Mouse (Mus musculus) stomach, embryonic 14.5 days (tissue): ENCODE results near the gene Trim31. TPM values are rescaled to one million over a fixed set of nuclear protein-coding genes. Genes with fewer than 3 reads are reported as not detected.

Source experiments
- ATAC-seq: fragments of 200-750 bp; cut with Nextera tagmentation; 2 replicates; pipeline ENCODE4 v1.8.0; 2017; ENCODE audit warnings: low read depth, moderate TSS enrichment; ENCODE audit not compliant: insufficient number of reproducible peaks, insufficient read depth, low FRiP score
- H3K27ac ChIP-seq: fragments of 300-500 bp; sonication (generic); 2 replicates; pipeline ENCODE4 v1.5.1; 2014; ENCODE audit warnings: mild to moderate bottlenecking, low read length, moderate library complexity, mixed read lengths
- H3K27me3 ChIP-seq: fragments of 300-500 bp; sonication (generic); 2 replicates; pipeline ENCODE4 v1.6.1; 2014; ENCODE audit warnings: low read length, control low read depth, mixed read lengths; ENCODE audit not compliant: control insufficient read depth, insufficient read depth
- H3K36me3 ChIP-seq: fragments of 300-500 bp; sonication (generic); 2 replicates; pipeline ENCODE4 v1.6.1; 2014; ENCODE audit warnings: mild to moderate bottlenecking, control low read depth, low read length, moderate library complexity, mixed read lengths; ENCODE audit not compliant: control insufficient read depth, insufficient read depth
- H3K4me1 ChIP-seq: fragments of 300-500 bp; sonication (generic); 2 replicates; pipeline ENCODE4 v1.6.1; 2014; ENCODE audit warnings: low read length, control low read depth, mixed read lengths; ENCODE audit not compliant: control insufficient read depth, insufficient read depth
- H3K4me2 ChIP-seq: fragments of 300-500 bp; sonication (generic); replicated peaks from 2 replicates; pipeline ENCODE4 v1.6.1; 2014; ENCODE audit warnings: low read depth, low read length, control low read depth
- H3K4me3 ChIP-seq: fragments of 300-500 bp; sonication (generic); 2 replicates; pipeline ENCODE4 v1.5.1; 2014; ENCODE audit warnings: low read depth, low read length, control low read depth
- H3K9ac ChIP-seq: fragments of 300-500 bp; sonication (generic); replicated peaks from 2 replicates; pipeline ENCODE4 v1.6.1; 2014; ENCODE audit warnings: low read depth, mild to moderate bottlenecking, control low read depth, low read length, moderate library complexity, mixed read lengths
- H3K9me3 ChIP-seq: fragments of 300-500 bp; sonication (generic); 2 replicates; pipeline ENCODE4 v1.6.1; 2016; ENCODE audit warnings: low read depth, low read length, control low read depth; ENCODE audit not compliant: control insufficient read depth
- WGBS: fragments of 180-500 bp; shearing (Covaris S2); extraction: QIAGEN DNeasy Blood & Tissue Kit; methylation state at CpG from one replicate; pipeline ENCODE4 v1.1.7; 2014; 5-methylcytosine and 5-hydroxymethylcytosine counted together
- polyA plus RNA-seq: library from polyadenylated mRNA; unstranded; fragments of >200 nt; fragmentation: Nextera tagmentation; extraction: Ambion mirVana; gene quantifications from 2 replicates; pipeline ENCODE4 v1.2.1, GENCODE M21; 2014

Trim31 gene
- polyA plus RNA-seq, 1 experiment from 2014 or later: 1.3 TPM

DNA sequence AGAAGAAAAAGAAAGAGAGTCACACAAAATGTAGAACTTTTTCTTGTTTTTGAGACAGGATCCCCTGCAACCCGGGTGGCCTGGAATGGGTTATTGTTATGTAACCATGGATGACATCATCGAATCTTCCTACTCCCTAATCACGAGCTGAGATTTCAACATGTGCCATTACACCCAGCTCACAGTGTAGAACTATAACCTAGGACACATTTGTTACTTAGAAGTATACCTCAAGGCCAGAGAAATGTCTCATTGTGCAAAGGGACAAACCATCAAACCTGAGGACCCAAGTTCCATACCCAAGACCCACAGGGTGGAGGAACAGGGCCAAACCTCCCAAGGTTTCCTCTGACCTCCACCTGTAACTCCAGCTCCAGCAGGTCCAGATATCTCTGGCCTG, 5.7 kb downstream of the Trim31 start:
- Histone ChIP-seq H3K9ac (no peak overlapping the region), H3K36me3 (no peaks in the 10 kb centered on the region), H3K4me1 (no peaks in the 10 kb centered on the region), H3K27ac (no peak overlapping the region), H3K4me2 (no peak overlapping the region), H3K9me3 (no peaks in the 10 kb centered on the region), H3K4me3 (no peak overlapping the region), H3K27me3 (no peaks in the 10 kb centered on the region)
- 71% methylated on average over 3 of the region's 3 CpGs for WGBS
- no peak for ATAC-seq

GRCm38 (mm10) chr17:36908235-36908634, 10.3 kb downstream of the Trim31 start:
- Histone ChIP-seq H3K27ac (no peak overlapping the region), H3K4me2 (no peak overlapping the region), H3K4me3 (no peak overlapping the region), H3K4me1 (no peaks in the 10 kb centered on the region), H3K9ac (no peak overlapping the region), H3K9me3 (no peaks in the 10 kb centered on the region), H3K36me3 (no peaks in the 10 kb centered on the region), H3K27me3 (no peaks in the 10 kb centered on the region)
- WGBS: 56% methylated on average over 1 of the region's 1 CpGs
- ATAC-seq: peak; percentile 65; the same call in 1 of the 2 replicates

DNA sequence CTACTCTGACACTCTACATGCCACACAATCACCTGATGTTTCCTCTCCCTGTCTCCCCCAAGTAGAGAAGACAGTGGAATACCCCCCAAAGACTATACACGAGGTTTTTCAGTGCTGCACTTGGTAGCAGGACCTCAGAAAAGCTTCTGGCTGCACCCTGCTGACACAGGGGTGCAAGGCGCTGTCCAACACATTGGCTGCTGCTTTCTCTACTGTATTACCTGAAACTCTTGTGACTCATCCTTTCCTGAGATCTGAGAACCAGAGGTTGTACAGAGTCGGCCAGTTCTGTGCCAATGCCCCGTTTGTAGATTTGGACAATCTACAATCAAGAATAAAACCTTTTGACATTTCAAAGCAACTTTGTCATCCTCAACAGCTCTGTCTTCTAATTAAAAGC, 11.9 kb downstream of the Trim31 start:
- Histone ChIP-seq H3K4me1 (no peaks in the 10 kb centered on the region), H3K9me3 (no peaks in the 10 kb centered on the region), H3K4me3 (no peak overlapping the region), H3K27ac (no peak overlapping the region), H3K27me3 (no peaks in the 10 kb centered on the region), H3K9ac (no peak overlapping the region), H3K36me3 (no peaks in the 10 kb centered on the region), H3K4me2 (no peak overlapping the region)
- no peak for ATAC-seq
- 55% methylated on average over 4 of the region's 4 CpGs for WGBS

- Histone ChIP-seq H3K27ac (no peak overlapping the region), H3K9ac (no peak overlapping the region), H3K4me1 (no peaks in the 10 kb centered on the region), H3K36me3 (no peaks in the 10 kb centered on the region), H3K9me3 (no peaks in the 10 kb centered on the region), H3K4me2 (no peak overlapping the region), H3K27me3 (no peaks in the 10 kb centered on the region), H3K4me3 (no peak overlapping the region)
- 56% methylated on average over 2 of the region's 2 CpGs for WGBS
- no peak for ATAC-seq
These were observed 14.1 kb downstream of the Trim31 start for GRCm38 (mm10) chr17:36912031-36912430.

- H3K9ac ChIP-seq: no peak overlapping the region
- ATAC-seq: no peak
- H3K27ac ChIP-seq: no peak overlapping the region
- H3K27me3 ChIP-seq: no peaks in the 10 kb centered on the region
- H3K4me2 ChIP-seq: no peak overlapping the region
- no peak overlapping the region for H3K4me3 ChIP-seq
- no peaks in the 10 kb centered on the region for H3K36me3 ChIP-seq
- H3K9me3 ChIP-seq: no peaks in the 10 kb centered on the region
- H3K4me1 ChIP-seq: no peaks in the 10 kb centered on the region
- WGBS: 21% methylated on average over 2 of the region's 2 CpGs
These were observed 16.2 kb downstream of the Trim31 start for GRCm38 (mm10) chr17:36914108-36914507.

GRCm38 (mm10) chr17:36915076-36915475, 17.2 kb downstream of the Trim31 start:
- H3K27ac ChIP-seq: no peak overlapping the region
- H3K27me3 ChIP-seq: no peaks in the 10 kb centered on the region
- H3K9ac ChIP-seq: no peak overlapping the region
- no peak for ATAC-seq
- no peaks in the 10 kb centered on the region for H3K9me3 ChIP-seq
- H3K4me3 ChIP-seq: no peak overlapping the region
- WGBS: 15% methylated on average over 9 of the region's 9 CpGs
- H3K36me3 ChIP-seq: no peaks in the 10 kb centered on the region
- no peaks in the 10 kb centered on the region for H3K4me1 ChIP-seq
- no peak overlapping the region for H3K4me2 ChIP-seq

GRCm38 (mm10) chr17:36920239-36920638, 22.3 kb downstream of the Trim31 start:
- H3K4me1 ChIP-seq: no peaks in the 10 kb centered on the region
- WGBS: 46% methylated on average over 15 of the region's 15 CpGs
- ATAC-seq: peak; percentile 65; the same call in 1 of the 2 replicates
- no peaks in the 10 kb centered on the region for H3K36me3 ChIP-seq
- no peak overlapping the region for H3K4me3 ChIP-seq
- H3K4me2 ChIP-seq: no peak overlapping the region
- no peaks in the 10 kb centered on the region for H3K9me3 ChIP-seq
- no peaks in the 10 kb centered on the region for H3K27me3 ChIP-seq
- no peak overlapping the region for H3K27ac ChIP-seq
- H3K9ac ChIP-seq: no peak overlapping the region

DNA sequence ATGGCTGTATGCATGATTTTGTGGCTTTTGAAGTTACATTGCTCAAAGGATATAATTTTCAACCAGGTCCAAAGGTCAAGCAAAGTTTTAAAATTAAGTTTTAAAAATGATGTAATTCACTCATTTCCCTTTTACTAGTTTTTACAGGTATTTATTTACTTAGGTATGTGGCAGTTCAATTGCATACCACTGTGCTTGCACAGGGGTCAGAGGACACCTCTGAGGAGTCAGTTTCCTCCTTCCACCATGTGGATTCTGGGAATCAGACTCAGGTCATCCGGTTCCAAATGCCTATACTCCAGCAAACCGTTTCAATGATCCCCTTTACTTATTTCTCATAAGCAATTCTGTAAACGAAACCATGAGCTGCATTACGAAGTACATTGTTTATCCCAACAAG, 24.8 kb downstream of the Trim31 start:
- ATAC-seq: no peak
- Histone ChIP-seq H3K36me3 (no peaks in the 10 kb centered on the region), H3K27ac (no peak overlapping the region), H3K4me3 (no peak overlapping the region), H3K9me3 (no peaks in the 10 kb centered on the region), H3K4me1 (no peaks in the 10 kb centered on the region), H3K4me2 (no peak overlapping the region), H3K9ac (no peak overlapping the region), H3K27me3 (no peaks in the 10 kb centered on the region)
- 79% methylated on average over 4 of the region's 4 CpGs for WGBS

DNA sequence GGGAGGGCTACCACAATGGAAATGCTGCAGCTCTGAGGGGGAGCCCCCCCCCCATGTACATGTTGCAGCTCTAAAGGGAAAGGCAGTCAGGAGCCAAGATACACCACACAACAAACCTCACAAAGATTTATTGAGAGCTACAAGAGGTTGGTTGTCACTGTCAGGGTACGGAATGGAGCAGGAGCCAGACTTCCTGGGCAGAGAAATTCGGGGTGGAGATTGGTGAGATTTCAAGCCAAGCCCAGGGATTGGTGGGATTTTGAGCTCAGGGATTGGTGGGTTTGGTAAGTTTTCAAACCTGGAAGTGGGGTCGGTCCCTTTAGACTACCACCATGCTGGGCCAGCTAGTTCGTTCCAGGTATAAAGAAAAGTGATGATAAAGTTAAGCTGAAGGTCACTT, 25.6 kb downstream of the Trim31 start:
- Histone ChIP-seq H3K36me3 (no peaks in the 10 kb centered on the region), H3K4me2 (no peak overlapping the region), H3K4me3 (no peak overlapping the region), H3K4me1 (no peaks in the 10 kb centered on the region), H3K27me3 (no peaks in the 10 kb centered on the region), H3K9ac (no peak overlapping the region), H3K27ac (no peak overlapping the region), H3K9me3 (no peaks in the 10 kb centered on the region)
- ATAC-seq: no peak
- WGBS: 57% methylated on average over 4 of the region's 4 CpGs
